Mouse (Mus musculus) midbrain, embryonic 10.5 days (tissue): Measurements from ENCODE around the gene Nadk2. TPM values are rescaled to one million over a fixed set of nuclear protein-coding genes. Genes with fewer than 3 reads are reported as not detected.

Experiments used
- DNase-seq: peaks from one replicate; pipeline ENCODE4 v3.0.0-alpha.2; 2017; ENCODE audit warnings: low spot score
- H3K27ac ChIP-seq: fragments of 300-500 bp; sonication (generic); replicated peaks from 2 replicates; pipeline ENCODE4 v1.5.1; 2016; ENCODE audit warnings: mild to moderate bottlenecking
- H3K27me3 ChIP-seq: fragments of 300-500 bp; sonication (generic); 2 replicates; pipeline ENCODE4 v1.6.1; 2016; ENCODE audit warnings: low read depth, mild to moderate bottlenecking; ENCODE audit not compliant: poor library complexity, severe bottlenecking
- H3K36me3 ChIP-seq: fragments of 300-500 bp; sonication (generic); 2 replicates; pipeline ENCODE4 v1.6.1; 2016; ENCODE audit warnings: mild to moderate bottlenecking, moderate library complexity
- H3K4me1 ChIP-seq: fragments of 300-500 bp; sonication (generic); 2 replicates; pipeline ENCODE4 v1.6.1; 2016
- H3K4me3 ChIP-seq: fragments of 300-500 bp; sonication (generic); 2 replicates; pipeline ENCODE4 v1.5.1; 2016; ENCODE audit warnings: mild to moderate bottlenecking, moderate library complexity
- H3K9me3 ChIP-seq: fragments of 300-500 bp; sonication (generic); replicated peaks from 2 replicates; pipeline ENCODE4 v1.6.1; 2016; ENCODE audit warnings: mild to moderate bottlenecking
- WGBS: fragments of 180-500 bp; shearing (Covaris S2); methylation state at CpG from one replicate; pipeline ENCODE4 v1.1.7; 2016; 5-methylcytosine and 5-hydroxymethylcytosine counted together
- polyA plus RNA-seq: library from polyadenylated mRNA; unstranded; fragments of >200 nt; fragmentation: Nextera tagmentation; extraction: Ambion mirVana; gene quantifications from 2 replicates; pipeline ENCODE4 v1.2.1, GENCODE M21; 2016

The Nadk2 gene
- polyA plus RNA-seq, 1 experiment from 2014 or later: 36.1 TPM

DNA sequence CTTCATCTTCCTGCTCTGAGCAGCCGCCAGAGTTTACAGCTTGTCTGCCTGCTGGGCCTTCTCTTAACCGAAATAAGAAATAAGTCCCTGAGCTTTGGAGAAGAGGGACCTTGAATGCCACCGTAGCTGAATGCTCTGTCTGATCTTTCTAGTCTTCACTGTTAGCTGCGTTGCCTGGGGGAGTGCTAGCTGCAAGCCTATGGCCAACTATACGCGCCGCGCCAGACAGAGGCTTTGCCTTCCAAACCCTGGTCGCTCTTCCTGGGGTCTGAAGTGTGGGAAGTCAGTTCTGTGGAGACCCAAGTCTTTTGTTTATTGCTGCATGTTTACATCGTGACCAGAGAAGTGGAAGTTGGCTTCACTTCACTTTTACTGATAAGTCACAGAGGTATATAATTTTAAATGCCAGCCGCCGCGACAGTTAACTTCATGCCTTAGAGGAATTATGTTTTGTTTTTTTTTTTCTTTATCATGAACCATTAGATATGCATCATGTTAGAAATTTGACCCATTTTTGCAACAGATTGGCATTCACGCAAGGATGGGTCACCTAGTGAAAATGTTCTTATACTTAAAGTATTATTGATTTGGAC lies 4.6 kb downstream of the Nadk2 start:
- Histone ChIP-seq H3K27me3 (no peaks in the 10 kb centered on the region), H3K36me3 (no peaks in the 10 kb centered on the region), H3K4me1 (peaks cover 59% of the 10 kb centered on the region), H3K4me3 (no peak overlapping the region), H3K27ac (0 out of 2 replicates have a peak overlapping the region, but pooled peaks have one; percentile 17), H3K9me3 (no peaks in the 10 kb centered on the region)
- 75% methylated on average over 14 of the region's 14 CpGs for WGBS
- DNase-seq: no peak

DNA sequence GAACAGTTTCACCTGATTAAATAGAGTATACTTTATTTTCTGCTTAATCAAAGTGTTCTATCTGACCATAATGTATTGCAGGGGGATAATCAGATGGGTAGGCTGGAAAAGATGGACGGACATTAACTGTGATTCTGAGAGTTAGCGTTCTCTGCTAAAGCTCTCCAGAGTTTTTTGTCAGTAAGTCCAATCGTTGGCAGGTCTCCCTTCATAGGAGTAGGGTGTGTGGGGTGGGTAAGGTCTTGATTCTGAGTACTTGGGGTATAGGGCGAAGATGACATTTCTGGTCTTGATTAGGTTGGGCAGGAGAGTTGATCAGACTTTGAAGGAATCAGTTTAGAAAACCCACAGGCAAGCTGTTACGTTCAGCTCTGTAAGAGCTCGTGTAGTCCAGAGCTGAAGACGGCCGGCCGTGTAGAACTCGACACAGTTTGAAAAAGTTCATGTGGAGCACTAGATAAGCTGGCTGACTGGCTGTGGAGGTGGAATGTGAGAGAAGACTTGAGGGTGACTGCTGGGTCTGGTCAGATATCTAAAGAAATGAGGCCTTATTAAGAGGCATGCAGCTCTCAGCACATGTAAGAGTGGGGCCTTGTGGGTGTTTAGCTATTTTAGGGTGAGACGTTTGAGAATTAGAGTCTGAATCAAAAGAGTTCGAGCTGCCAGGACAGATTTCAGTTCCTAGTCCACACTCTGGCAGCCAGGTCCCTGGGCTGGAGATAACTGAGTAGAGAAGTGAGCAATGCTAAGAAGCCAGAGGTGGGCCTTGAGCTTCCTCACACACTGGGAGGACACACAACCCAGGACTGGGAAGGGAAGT lies 7.6 kb downstream of the Nadk2 start:
- Histone ChIP-seq H3K4me1 (peaks cover 46% of the 10 kb centered on the region), H3K27me3 (no peaks in the 10 kb centered on the region), H3K4me3 (no peak overlapping the region), H3K36me3 (no peaks in the 10 kb centered on the region), H3K27ac (peak overlapping the region; percentile 55), H3K9me3 (no peaks in the 10 kb centered on the region)
- 77% methylated on average over 12 of the region's 12 CpGs for WGBS
- DNase-seq: no peak

- 69% methylated on average over 5 of the region's 5 CpGs for WGBS
- no peak overlapping the region for H3K27ac ChIP-seq
- DNase-seq: no peak
- H3K27me3 ChIP-seq: no peaks in the 10 kb centered on the region
- H3K4me1 ChIP-seq: peaks cover 37% of the 10 kb centered on the region
- H3K4me3 ChIP-seq: no peak overlapping the region
- H3K36me3 ChIP-seq: peaks cover 7% of the 10 kb centered on the region; the same call in 1 of the 2 replicates
- no peaks in the 10 kb centered on the region for H3K9me3 ChIP-seq
These were observed 8.6 kb downstream of the Nadk2 start for GRCm38 (mm10) chr15:9079626-9080025.

GRCm38 (mm10) chr15:9080206-9080605 lies 9.1 kb downstream of the Nadk2 start:
- 70% methylated on average over 4 of the region's 4 CpGs for WGBS
- no peak for DNase-seq

DNA sequence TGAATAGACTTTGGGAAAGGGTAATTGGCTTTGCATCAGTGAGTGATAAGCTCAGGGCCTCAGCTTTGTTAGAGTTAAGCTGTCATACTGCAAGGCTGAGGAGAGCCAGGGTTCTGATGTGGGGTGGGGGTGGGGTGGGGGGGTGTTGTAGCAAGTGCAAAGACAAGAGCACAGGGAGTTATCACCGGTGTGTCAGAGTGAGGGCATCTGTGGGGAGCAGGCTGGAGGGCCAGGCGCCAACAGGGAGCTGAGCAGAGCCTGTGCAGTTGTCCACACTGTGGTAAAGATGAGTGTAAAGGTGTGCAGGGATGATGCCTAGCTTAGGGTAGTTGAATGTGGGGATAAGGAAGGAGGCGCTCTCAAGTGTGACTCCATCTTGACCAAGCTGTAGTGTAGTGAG lies 10.2 kb downstream of the Nadk2 start:
- Histone ChIP-seq H3K36me3 (peaks cover 22% of the 10 kb centered on the region), H3K27me3 (no peaks in the 10 kb centered on the region), H3K4me3 (no peak overlapping the region), H3K4me1 (peaks cover 26% of the 10 kb centered on the region), H3K9me3 (no peaks in the 10 kb centered on the region), H3K27ac (no peak overlapping the region)
- DNase-seq: no peak
- WGBS: 79% methylated on average over 3 of the region's 3 CpGs

More at GRCm38 (mm10) chr15:9080206-9080605, 9.1 kb downstream of the Nadk2 start:
- H3K4me1 ChIP-seq: peaks cover 31% of the 10 kb centered on the region
- no peaks in the 10 kb centered on the region for H3K27me3 ChIP-seq
- no peak overlapping the region for H3K27ac ChIP-seq
- no peaks in the 10 kb centered on the region for H3K9me3 ChIP-seq
- H3K4me3 ChIP-seq: no peak overlapping the region
- peaks cover 11% of the 10 kb centered on the region; the same call in 1 of the 2 replicates for H3K36me3 ChIP-seq

- Histone ChIP-seq H3K27me3 (no peaks in the 10 kb centered on the region), H3K36me3 (peaks cover 29% of the 10 kb centered on the region), H3K4me3 (no peak overlapping the region), H3K9me3 (no peaks in the 10 kb centered on the region), H3K27ac (no peak overlapping the region), H3K4me1 (peaks cover 37% of the 10 kb centered on the region)
- no peak for DNase-seq
- 92% methylated on average over 9 of the region's 9 CpGs for WGBS
These were observed 11.7 kb downstream of the Nadk2 start for GRCm38 (mm10) chr15:9082753-9083152.

- Histone ChIP-seq H3K9me3 (no peaks in the 10 kb centered on the region), H3K27ac (0 out of 2 replicates have a peak overlapping the region, but pooled peaks have one; percentile 6), H3K4me3 (no peak overlapping the region), H3K27me3 (no peaks in the 10 kb centered on the region), H3K4me1 (peaks cover 27% of the 10 kb centered on the region), H3K36me3 (peaks cover 59% of the 10 kb centered on the region)
- 57% methylated on average over 11 of the region's 11 CpGs for WGBS
- DNase-seq: no peak
These were observed 15.8 kb downstream of the Nadk2 start for GRCm38 (mm10) chr15:9086813-9087212.

DNA sequence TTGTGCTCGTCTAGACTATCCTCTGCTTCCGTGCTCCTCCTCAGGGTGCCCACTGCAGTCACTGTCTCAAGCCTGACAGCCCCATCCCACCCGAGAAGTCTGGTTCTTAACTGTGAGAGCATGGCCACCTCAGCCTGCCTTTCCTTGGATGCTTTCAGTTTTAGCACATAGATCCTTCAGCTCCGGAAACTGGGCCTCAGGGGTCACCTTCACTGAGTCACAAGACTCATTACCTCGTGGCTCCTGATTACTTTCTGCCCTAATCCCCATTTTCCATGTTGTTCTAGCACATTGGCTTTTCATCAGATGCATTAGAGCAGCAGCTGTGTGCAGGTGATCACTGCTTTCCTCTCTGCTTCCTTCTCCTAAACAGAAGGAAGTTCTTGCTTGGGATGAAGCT lies 16.4 kb downstream of the Nadk2 start:
- peaks cover 27% of the 10 kb centered on the region for H3K4me1 ChIP-seq
- no peaks in the 10 kb centered on the region for H3K9me3 ChIP-seq
- no peak overlapping the region; the same call in 1 of the 2 replicates for H3K27ac ChIP-seq
- H3K27me3 ChIP-seq: no peaks in the 10 kb centered on the region
- 79% methylated on average over 5 of the region's 5 CpGs for WGBS
- peaks cover 61% of the 10 kb centered on the region for H3K36me3 ChIP-seq
- DNase-seq: no peak
- H3K4me3 ChIP-seq: no peak overlapping the region

- H3K27ac ChIP-seq: no peak overlapping the region
- no peaks in the 10 kb centered on the region for H3K9me3 ChIP-seq
- peaks cover 27% of the 10 kb centered on the region for H3K4me1 ChIP-seq
- no peak for DNase-seq
- 91% methylated on average over 17 of the region's 17 CpGs for WGBS
- no peaks in the 10 kb centered on the region for H3K27me3 ChIP-seq
- H3K36me3 ChIP-seq: peaks cover 68% of the 10 kb centered on the region
- no peak overlapping the region for H3K4me3 ChIP-seq
These were observed 17.0 kb downstream of the Nadk2 start for GRCm38 (mm10) chr15:9087895-9088682.

DNA sequence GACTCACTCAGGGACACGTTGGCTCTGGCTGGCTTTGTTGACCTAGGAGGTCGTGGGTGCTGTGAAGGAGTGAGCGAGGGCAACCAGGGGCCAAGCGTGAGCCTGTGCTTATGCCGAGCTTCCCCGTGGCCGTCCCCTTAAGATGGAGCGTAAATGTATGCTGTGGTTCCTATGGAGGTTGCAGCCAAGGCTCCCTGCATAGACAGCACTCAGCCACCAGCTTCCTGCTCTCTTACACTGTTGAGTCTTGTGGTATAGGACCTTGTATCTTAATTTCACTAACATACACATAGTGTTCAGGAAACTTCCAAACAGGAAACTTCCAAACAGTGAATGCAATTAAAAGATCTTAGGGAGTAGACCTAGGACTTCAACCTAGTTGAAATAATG lies 17.6 kb downstream of the Nadk2 start:
- DNase-seq: no peak
- H3K9me3 ChIP-seq: no peaks in the 10 kb centered on the region
- 76% methylated on average over 8 of the region's 8 CpGs for WGBS
- H3K27me3 ChIP-seq: no peaks in the 10 kb centered on the region
- no peak overlapping the region for H3K27ac ChIP-seq
- peaks cover 74% of the 10 kb centered on the region for H3K36me3 ChIP-seq
- H3K4me3 ChIP-seq: no peak overlapping the region
- peaks cover 27% of the 10 kb centered on the region for H3K4me1 ChIP-seq

DNA sequence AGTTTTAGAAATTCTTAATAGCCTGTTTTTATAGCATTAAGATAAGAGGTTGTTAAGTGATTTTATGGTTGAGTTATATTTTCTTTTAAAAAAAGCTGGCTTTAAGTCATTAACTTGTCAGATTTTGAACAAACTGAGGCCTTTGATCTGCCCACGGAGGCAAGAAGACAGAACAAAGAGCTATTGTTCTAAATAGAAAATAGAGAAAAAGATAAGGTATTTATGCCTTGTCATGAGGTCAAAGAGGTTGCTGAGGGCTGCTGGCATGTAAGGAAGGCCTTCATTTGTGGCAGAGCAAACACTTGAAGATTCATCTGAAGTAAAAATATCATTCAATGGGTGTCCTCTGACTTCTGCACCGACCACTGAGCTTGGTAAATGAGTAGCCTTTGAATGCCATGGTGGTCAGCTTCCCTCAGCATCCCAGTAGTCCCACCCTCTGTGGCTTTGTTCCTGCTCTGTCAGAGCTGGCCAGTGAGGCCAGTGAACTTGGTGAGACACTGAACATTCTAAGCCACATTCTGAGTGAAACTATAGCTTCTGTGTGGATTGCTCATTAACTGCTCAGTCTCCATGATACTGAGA lies 18.2 kb downstream of the Nadk2 start:
- no peak overlapping the region; the same call in 1 of the 2 replicates for H3K27ac ChIP-seq
- H3K9me3 ChIP-seq: no peaks in the 10 kb centered on the region
- no peak for DNase-seq
- no peaks in the 10 kb centered on the region for H3K27me3 ChIP-seq
- H3K4me3 ChIP-seq: no peak overlapping the region
- WGBS: 28% methylated on average over 2 of the region's 2 CpGs
- H3K4me1 ChIP-seq: peaks cover 31% of the 10 kb centered on the region
- H3K36me3 ChIP-seq: peaks cover 76% of the 10 kb centered on the region

DNA sequence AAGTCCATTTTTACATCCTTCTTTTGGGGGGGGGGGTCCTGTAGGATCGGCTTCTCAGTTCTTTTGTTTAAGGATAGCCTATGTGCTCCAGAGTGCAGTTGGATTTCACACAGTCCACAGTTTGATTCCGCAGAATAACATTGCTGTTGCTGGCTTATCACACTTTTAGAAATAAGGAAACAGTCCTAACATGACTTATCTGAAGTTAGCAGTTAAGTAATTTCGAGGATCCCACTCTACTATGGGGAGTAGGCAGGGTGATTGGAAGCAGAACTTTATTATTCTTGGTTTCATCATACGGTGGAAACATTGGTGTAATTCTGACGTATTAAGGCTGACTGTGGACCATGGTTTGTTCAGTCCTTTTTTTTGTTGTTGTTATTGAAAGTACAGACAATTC lies 19.6 kb downstream of the Nadk2 start:
- Histone ChIP-seq H3K27ac (no peak overlapping the region), H3K4me3 (no peak overlapping the region), H3K27me3 (no peaks in the 10 kb centered on the region), H3K9me3 (no peaks in the 10 kb centered on the region), H3K36me3 (peaks cover 74% of the 10 kb centered on the region), H3K4me1 (peaks cover 38% of the 10 kb centered on the region)
- 93% methylated on average over 5 of the region's 5 CpGs for WGBS
- DNase-seq: no peak
